Mouse (Mus musculus) kidney, postnatal 0 days (tissue): ENCODE data around the gene Fgfr2. TPM values are rescaled to one million over a fixed set of nuclear protein-coding genes. Genes with fewer than 3 reads are reported as not detected.
A peak's percentile ranks its signal among the peaks of the same experiment; 100 is the strongest.

ENCODE experiments used
- ATAC-seq: fragments of 200-750 bp; cut with Nextera tagmentation; replicated peaks from 2 replicates; pipeline ENCODE4 v1.8.0; 2017; ENCODE audit warnings: low read depth, moderate number of reproducible peaks, moderate TSS enrichment, moderate library complexity; ENCODE audit not compliant: low FRiP score
- DNase-seq: peaks from one replicate; pipeline ENCODE4 v3.0.0-alpha.2; 2016; ENCODE audit warnings: low spot score
- H3K27ac ChIP-seq: fragments of 300-500 bp; sonication (generic); 2 replicates; pipeline ENCODE4 v1.5.1; 2014; ENCODE audit warnings: mild to moderate bottlenecking
- H3K27me3 ChIP-seq: fragments of 300-500 bp; sonication (generic); 2 replicates; pipeline ENCODE4 v1.6.1; 2014; ENCODE audit warnings: low read length, mixed read lengths; ENCODE audit not compliant: insufficient read depth
- H3K36me3 ChIP-seq: fragments of 300-500 bp; sonication (generic); 2 replicates; pipeline ENCODE4 v1.6.1; 2014; ENCODE audit warnings: low read length, mixed read lengths; ENCODE audit not compliant: insufficient read depth
- H3K4me1 ChIP-seq: fragments of 300-500 bp; sonication (generic); replicated peaks from 2 replicates; pipeline ENCODE4 v1.6.1; 2014; ENCODE audit warnings: antibody characterized with exemption, low read length, mixed read lengths; ENCODE audit not compliant: insufficient read depth
- H3K4me2 ChIP-seq: fragments of 300-500 bp; sonication (generic); 2 replicates; pipeline ENCODE4 v1.6.1; 2014; ENCODE audit warnings: mild to moderate bottlenecking, low read length, moderate library complexity, mixed read lengths
- H3K4me3 ChIP-seq: fragments of 300-500 bp; sonication (generic); replicated peaks from 2 replicates; pipeline ENCODE4 v1.5.1; 2014; ENCODE audit warnings: low read depth, low read length
- H3K9ac ChIP-seq: fragments of 300-500 bp; sonication (generic); 2 replicates; pipeline ENCODE4 v1.6.1; 2014; ENCODE audit warnings: low read depth, low read length
- H3K9me3 ChIP-seq: fragments of 300-500 bp; sonication (generic); replicated peaks from 2 replicates; pipeline ENCODE4 v1.6.1; 2016; ENCODE audit warnings: low read length, inconsistent platforms, mixed read lengths
- CTCF ChIP-seq: IDR thresholded peaks from 2 replicates; pipeline ENCODE4 v1.5.1; 2016; ENCODE audit warnings: antibody characterized with exemption, low read depth, mild to moderate bottlenecking, moderate library complexity
- WGBS: fragments of 180-500 bp; shearing (Covaris S2); extraction: QIAGEN DNeasy Blood & Tissue Kit; methylation state at CpG from one replicate; pipeline ENCODE4 v1.1.7; 2014; 5-methylcytosine and 5-hydroxymethylcytosine counted together
- polyA plus RNA-seq: library from polyadenylated mRNA; unstranded; fragments of >200 nt; fragmentation: Nextera tagmentation; extraction: Ambion mirVana; gene quantifications from 2 replicates; pipeline ENCODE4 v1.2.1, GENCODE M21; 2015

Fgfr2 gene
- polyA plus RNA-seq, 1 experiment from 2014 or later = 79.8 TPM

- TF ChIP-seq CTCF = no peak
- 94% methylated on average over 10 of the region's 10 CpGs for WGBS
- Histone ChIP-seq H3K36me3 (0 out of 2 replicates have a peak, but pooled peaks cover 7% of the 10 kb centered on the region), H3K4me3 (no peak overlapping the region), H3K27me3 (no peaks in the 10 kb centered on the region), H3K4me2 (no peak overlapping the region), H3K27ac (no peak overlapping the region), H3K9me3 (no peaks in the 10 kb centered on the region), H3K4me1 (peaks cover 18% of the 10 kb centered on the region), H3K9ac (no peak overlapping the region)
- ATAC-seq (no peak; the same call in 1 of the 2 replicates), DNase-seq (no peak)
Measured at GRCm38 (mm10) chr7:133013923-133014322, 109.2 kb downstream of the Fgfr2 start.

- no peaks in the 10 kb centered on the region for H3K27me3 ChIP-seq
- H3K36me3 ChIP-seq = 0 out of 2 replicates have a peak, but pooled peaks cover 7% of the 10 kb centered on the region
- TF ChIP-seq CTCF = no peak
- peaks cover 21% of the 10 kb centered on the region for H3K4me1 ChIP-seq
- no peak for ATAC-seq
- DNase-seq = peak; percentile 30
- no peak overlapping the region for H3K4me2 ChIP-seq
- H3K9ac ChIP-seq = no peak overlapping the region
- WGBS = 47% methylated on average over 14 of the region's 14 CpGs
- H3K9me3 ChIP-seq = no peaks in the 10 kb centered on the region
- H3K4me3 ChIP-seq = no peak overlapping the region
- no peak overlapping the region for H3K27ac ChIP-seq
Measured at GRCm38 (mm10) chr7:133012637-133013366, 110.3 kb downstream of the Fgfr2 start.

GRCm38 (mm10) chr7:133011611-133012010, 111.5 kb downstream of the Fgfr2 start:
- H3K4me1 ChIP-seq = peaks cover 21% of the 10 kb centered on the region
- no peak overlapping the region for H3K4me2 ChIP-seq
- no peak overlapping the region for H3K27ac ChIP-seq
- no peak overlapping the region for H3K4me3 ChIP-seq
- DNase-seq (no peak), ATAC-seq (no peak)
- H3K36me3 ChIP-seq = 0 out of 2 replicates have a peak, but pooled peaks cover 7% of the 10 kb centered on the region
- TF ChIP-seq CTCF = no peak
- no peaks in the 10 kb centered on the region for H3K27me3 ChIP-seq
- H3K9me3 ChIP-seq = no peaks in the 10 kb centered on the region
- no peak overlapping the region for H3K9ac ChIP-seq
- 51% methylated on average over 4 of the region's 4 CpGs for WGBS

GRCm38 (mm10) chr7:133011191-133011590, 112.0 kb downstream of the Fgfr2 start:
- H3K4me2 ChIP-seq = no peak overlapping the region
- no peak for DNase-seq
- H3K27ac ChIP-seq = no peak overlapping the region
- no peak overlapping the region for H3K9ac ChIP-seq
- H3K4me3 ChIP-seq = no peak overlapping the region
- no peak for TF ChIP-seq CTCF
- peaks cover 21% of the 10 kb centered on the region for H3K4me1 ChIP-seq
- 0 out of 2 replicates have a peak, but pooled peaks cover 7% of the 10 kb centered on the region for H3K36me3 ChIP-seq
- 37% methylated on average over 5 of the region's 5 CpGs for WGBS
- H3K9me3 ChIP-seq = no peaks in the 10 kb centered on the region
- H3K27me3 ChIP-seq = no peaks in the 10 kb centered on the region
- no peak for ATAC-seq

- no peaks in the 10 kb centered on the region for H3K9me3 ChIP-seq
- H3K4me3 ChIP-seq = no peak overlapping the region
- WGBS = 88% methylated on average over 3 of the region's 3 CpGs
- H3K36me3 ChIP-seq = 0 out of 2 replicates have a peak, but pooled peaks cover 7% of the 10 kb centered on the region
- ATAC-seq (no peak), DNase-seq (no peak)
- H3K9ac ChIP-seq = no peak overlapping the region
- TF ChIP-seq CTCF = no peak
- no peak overlapping the region for H3K27ac ChIP-seq
- H3K4me2 ChIP-seq = no peak overlapping the region
- H3K27me3 ChIP-seq = no peaks in the 10 kb centered on the region
- peaks cover 20% of the 10 kb centered on the region for H3K4me1 ChIP-seq
Measured at GRCm38 (mm10) chr7:133010477-133010876, 112.7 kb downstream of the Fgfr2 start.

GRCm38 (mm10) chr7:133009676-133010075, 113.5 kb downstream of the Fgfr2 start:
- Histone ChIP-seq H3K36me3 (0 out of 2 replicates have a peak, but pooled peaks cover 7% of the 10 kb centered on the region), H3K4me3 (no peak overlapping the region), H3K4me1 (peaks cover 14% of the 10 kb centered on the region), H3K27me3 (no peaks in the 10 kb centered on the region), H3K9me3 (no peaks in the 10 kb centered on the region), H3K4me2 (no peak overlapping the region), H3K9ac (no peak overlapping the region), H3K27ac (no peak overlapping the region)
- WGBS = 77% methylated on average over 8 of the region's 8 CpGs
- no peak for DNase-seq
- ATAC-seq = no peak
- TF ChIP-seq CTCF = no peak
